30 mouse cellular contexts compared by ENCODE assay signal in the genomic region with DNA sequence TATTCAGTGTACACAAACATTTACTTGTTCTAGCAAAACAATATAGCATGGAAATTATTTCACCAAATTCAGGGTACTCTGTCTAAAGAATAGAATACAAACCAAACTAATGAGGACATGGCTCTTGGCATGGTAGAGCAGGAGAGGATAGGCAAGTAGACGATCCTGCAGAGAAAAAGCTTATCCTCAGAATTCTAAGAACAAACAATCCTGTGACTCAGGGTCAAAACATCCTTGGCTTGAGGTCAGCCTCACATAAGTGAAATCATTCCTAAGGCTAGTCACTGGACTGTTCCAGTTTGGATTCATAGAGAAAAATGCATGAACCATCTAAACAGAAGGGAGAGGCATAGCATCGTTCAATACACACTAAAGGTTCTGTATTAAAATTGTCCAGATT.
"Had no signal": no experiment of that assay in that cellular context is flagged by ENCODE, and none has a peak within 500 bp of the region (broad histone marks: within the 10 kb centered on the region; RNA-seq: fewer than 3 reads in every experiment).

No protein-coding gene starts in this region.

- H3K4me2 ChIP-seq: limb, embryonic 12.5 days; limb, embryonic 13.5 days; limb, embryonic 15.5 days; liver, embryonic 11.5 days; liver, embryonic 12.5 days; liver, embryonic 13.5 days; liver, embryonic 15.5 days; lung, embryonic 14.5 days; lung, embryonic 15.5 days; midbrain, embryonic 11.5 days; midbrain, embryonic 12.5 days; midbrain, embryonic 13.5 days; midbrain, embryonic 15.5 days had no signal

- H3K27me3 ChIP-seq: limb, embryonic 12.5 days; limb, embryonic 13.5 days; limb, embryonic 15.5 days; liver, embryonic 12.5 days; liver, embryonic 13.5 days; liver, embryonic 15.5 days; lung, embryonic 15.5 days; megakaryocyte, embryonic 14.5 days; midbrain, embryonic 12.5 days; midbrain, embryonic 13.5 days; midbrain, embryonic 15.5 days had no signal

- H3K4me3 ChIP-seq: limb, embryonic 10.5 days; limb, embryonic 12.5 days; limb, embryonic 13.5 days; limb, embryonic 15.5 days; liver, embryonic 12.5 days; liver, embryonic 13.5 days; liver, embryonic 15.5 days; lung, embryonic 15.5 days; megakaryocyte, embryonic 14.5 days; midbrain, embryonic 10.5 days; midbrain, embryonic 12.5 days; midbrain, embryonic 13.5 days; midbrain, embryonic 15.5 days; myocyte had no signal

- ATAC-seq: liver, embryonic 12.5 days; liver, postnatal 0 days; midbrain, embryonic 13.5 days; midbrain, embryonic 15.5 days; midbrain, embryonic 16.5 days had no signal

- DNase-seq: left cerebral cortex, postnatal 4 days; liver; liver, embryonic 13.5 days; liver, postnatal 0 days; lung, adult 18-20 months; lung, adult 2 months; lung, embryonic 14.5 days; lung, postnatal 10 days; lung, postnatal 14 days; lung, postnatal 36 days; lung, postnatal 4 days; midbrain, embryonic 14.5 days had no signal

- H3K9ac ChIP-seq: limb, embryonic 12.5 days; limb, embryonic 13.5 days; limb, embryonic 15.5 days; liver, embryonic 12.5 days; liver, embryonic 13.5 days; liver, embryonic 14.5 days; liver, embryonic 15.5 days; liver, postnatal 0 days; lung, embryonic 14.5 days; lung, embryonic 15.5 days; midbrain, embryonic 12.5 days; midbrain, embryonic 13.5 days; midbrain, embryonic 15.5 days had no signal

- H3K27ac ChIP-seq: limb, embryonic 10.5 days; limb, embryonic 12.5 days; limb, embryonic 13.5 days; limb, embryonic 15.5 days; liver, embryonic 12.5 days; liver, embryonic 13.5 days; liver, embryonic 14.5 days; liver, embryonic 15.5 days; lung, embryonic 15.5 days; macrophage; midbrain, embryonic 10.5 days; midbrain, embryonic 12.5 days; midbrain, embryonic 13.5 days; midbrain, embryonic 15.5 days had no signal

- H3K36me3 ChIP-seq: limb, embryonic 10.5 days; limb, embryonic 12.5 days; limb, embryonic 13.5 days; limb, embryonic 15.5 days; liver, embryonic 12.5 days; liver, embryonic 13.5 days; liver, embryonic 15.5 days; lung, embryonic 15.5 days; midbrain, embryonic 10.5 days; midbrain, embryonic 12.5 days; midbrain, embryonic 13.5 days; midbrain, embryonic 15.5 days had no signal

- H3K4me1 ChIP-seq: limb, embryonic 10.5 days; limb, embryonic 12.5 days; limb, embryonic 13.5 days; limb, embryonic 15.5 days; liver, embryonic 12.5 days; liver, embryonic 13.5 days; liver, embryonic 15.5 days; lung, embryonic 15.5 days; megakaryocyte, embryonic 14.5 days; midbrain, embryonic 10.5 days; midbrain, embryonic 12.5 days; midbrain, embryonic 13.5 days; midbrain, embryonic 15.5 days had no signal

- H3K9me3 ChIP-seq: limb, embryonic 10.5 days; limb, embryonic 12.5 days; limb, embryonic 13.5 days; limb, embryonic 15.5 days; liver, embryonic 12.5 days; liver, embryonic 13.5 days; liver, embryonic 15.5 days; lung, embryonic 15.5 days; megakaryocyte, embryonic 14.5 days; midbrain, embryonic 10.5 days; midbrain, embryonic 12.5 days; midbrain, embryonic 13.5 days; midbrain, embryonic 15.5 days had no signal
